Mouse (Mus musculus) neutrophil, adult 5-6 weeks (primary cell): Measurements from ENCODE around the gene Stk40. TPM values are rescaled to one million over a fixed set of nuclear protein-coding genes. Genes with fewer than 3 reads are reported as not detected.
A peak's percentile ranks its signal among the peaks of the same experiment; 100 is the strongest.
"Not testable (repeated sequence)": the region's sequence is repeated elsewhere in the genome, so short reads cannot be mapped to it uniquely, and the experiment has no call there.

ENCODE experiments used
- ATAC-seq: fragments of 151-379, 151-347 bp; 2 replicates; pipeline ENCODE4 v1.8.0; 2017; ENCODE audit warnings: mild to moderate bottlenecking, moderate TSS enrichment; ENCODE audit not compliant: insufficient number of reproducible peaks, poor library complexity, low FRiP score, severe bottlenecking; ENCODE audit errors: extremely low read depth
- total RNA-seq: library from RNA; stranded (forward); fragments of 200-1000 nt; gene quantifications from 2 replicates; pipeline ENCODE4 v1.2.3, GENCODE M21; 2017

The Stk40 gene
- total RNA-seq = 65.2 and 66.7 TPM in 2 replicates

DNA sequence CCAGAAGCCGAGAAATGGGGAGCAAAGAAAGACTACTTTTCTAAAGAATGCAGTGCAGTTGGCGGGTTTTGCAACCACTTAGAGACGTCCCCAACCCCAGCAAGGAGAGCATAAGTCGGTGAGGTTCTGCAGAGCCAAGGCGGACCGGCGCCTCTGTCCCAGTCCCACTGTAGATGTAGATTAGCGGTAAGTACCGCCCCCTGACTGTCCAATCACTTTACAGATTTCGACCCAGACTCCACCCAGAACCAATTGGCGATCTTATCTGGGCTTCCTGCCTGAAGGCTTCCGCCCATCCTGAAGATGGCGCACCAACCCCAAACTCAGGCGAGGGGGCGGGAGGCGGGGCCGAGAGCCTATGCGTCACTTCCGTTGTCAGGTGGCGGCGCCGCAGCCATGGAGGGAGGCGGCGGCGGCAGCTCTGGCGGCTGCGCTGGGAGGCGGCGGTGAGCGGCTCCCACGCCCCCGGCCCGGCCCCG lies at the start of gene Stk40:
Gene Stk40, plus strand, starts transcription at position 368 of the 479 bp plus-strand sequence.
- ATAC-seq = peak; percentile 90

DNA sequence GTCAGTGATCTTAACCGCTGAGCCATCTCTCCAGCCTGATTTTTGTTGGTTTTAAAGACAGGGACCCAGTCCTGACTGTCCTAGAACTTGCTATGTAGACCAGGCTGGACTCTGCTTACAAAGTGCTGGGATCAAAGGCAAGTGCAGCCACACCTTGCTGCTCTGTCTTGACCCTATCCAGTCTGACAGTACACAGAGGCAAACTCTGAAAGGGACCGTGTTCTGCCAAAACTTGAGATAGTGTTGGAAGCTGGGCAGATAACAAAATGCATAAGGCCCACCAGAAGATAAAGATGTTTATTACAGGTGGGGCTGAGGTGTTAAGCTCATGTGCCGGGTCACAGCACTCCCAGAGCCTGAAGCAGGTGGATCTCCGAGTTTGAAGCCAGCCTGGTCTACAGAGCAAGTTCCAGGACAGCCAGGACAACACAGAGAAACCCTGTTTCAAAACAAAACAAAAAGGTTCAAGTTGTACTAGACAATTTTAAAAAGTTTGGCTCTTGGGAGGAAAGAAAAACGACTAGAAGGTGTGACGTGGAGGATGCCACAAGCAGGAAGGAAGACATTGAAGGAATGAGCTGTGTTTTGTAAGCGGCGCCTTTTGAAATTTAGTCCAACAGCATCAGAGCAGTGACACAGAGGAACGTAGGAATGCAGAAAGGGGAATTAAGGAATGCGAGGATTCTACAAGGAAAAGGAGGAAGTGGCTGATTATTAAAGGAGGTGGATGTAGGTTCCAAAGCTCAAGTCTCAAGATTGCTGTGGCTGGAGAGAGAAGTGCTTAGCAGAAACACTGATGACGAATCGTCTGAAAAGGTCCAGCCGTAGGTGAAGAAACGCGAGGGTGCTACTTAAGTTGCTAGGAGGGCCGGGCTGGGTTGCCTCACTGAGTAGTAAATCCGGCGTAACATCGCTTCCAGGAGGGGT lies 46.3 kb upstream of the Stk40 start:
- ATAC-seq = 0 out of 2 replicates have a peak, but pooled peaks have one; percentile 8

DNA sequence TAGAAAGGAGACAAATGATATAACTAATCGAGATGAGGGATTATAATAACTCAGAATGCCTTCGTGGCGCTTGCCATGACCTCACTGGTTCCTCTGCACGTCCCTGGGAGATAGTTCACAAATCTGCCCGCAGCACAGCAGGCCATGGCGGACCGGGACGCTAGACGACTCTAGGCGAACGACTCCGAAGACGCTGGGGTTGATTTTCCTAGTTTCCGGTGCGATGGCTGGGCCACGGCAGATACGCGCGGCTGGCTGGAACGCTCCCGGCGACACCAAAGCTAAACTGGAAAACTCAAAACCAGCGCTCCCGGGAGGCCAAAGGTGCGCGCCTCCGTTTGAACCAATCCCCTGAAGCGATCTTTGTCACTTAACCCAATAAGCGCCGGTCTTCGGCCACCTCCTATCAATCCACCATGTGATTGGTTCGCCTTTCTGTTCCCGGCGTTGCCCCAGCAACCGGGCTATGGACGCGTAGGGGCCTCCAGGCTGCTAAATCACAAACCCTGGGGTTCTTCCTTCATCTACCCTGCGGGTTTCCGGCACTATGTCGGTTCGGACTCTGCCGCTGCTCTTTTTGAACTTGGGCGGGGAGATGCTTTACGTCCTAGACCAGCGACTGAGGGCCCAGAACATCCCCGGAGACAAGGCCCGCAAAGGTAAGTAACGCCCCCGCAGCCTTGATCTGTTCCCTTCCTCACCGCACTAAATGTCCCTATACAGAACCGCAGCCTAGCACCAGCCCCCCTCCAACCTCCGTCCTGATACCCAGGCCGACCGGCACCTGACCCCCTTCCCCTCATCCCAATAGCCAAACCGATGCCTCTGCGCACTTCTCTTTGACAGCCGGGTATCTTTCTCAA lies 45.4 kb upstream of the Stk40 start, which contains the start of gene Oscp1:
Gene Oscp1, plus strand, starts transcription at position 432 of the 863 bp plus-strand sequence.
- peak; percentile 91 for ATAC-seq

DNA sequence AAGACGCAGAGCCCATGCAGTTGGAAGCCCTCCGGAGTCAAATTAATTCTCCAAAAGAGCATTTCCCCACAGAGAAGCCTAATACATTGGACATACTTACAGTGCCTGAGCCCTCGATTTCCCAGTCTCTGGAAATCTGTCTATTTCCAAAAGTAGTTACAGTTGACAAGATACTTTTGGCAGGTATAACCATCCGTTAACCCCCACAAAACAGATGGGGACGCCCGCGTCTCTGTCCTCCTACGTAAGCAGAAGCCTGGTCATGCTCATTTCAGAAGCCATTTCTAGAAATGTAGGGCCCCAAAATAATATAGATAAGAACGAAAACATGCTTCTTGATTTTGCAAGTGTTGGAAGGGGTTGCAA lies 44.8 kb upstream of the Stk40 start:
- no peak for ATAC-seq

DNA sequence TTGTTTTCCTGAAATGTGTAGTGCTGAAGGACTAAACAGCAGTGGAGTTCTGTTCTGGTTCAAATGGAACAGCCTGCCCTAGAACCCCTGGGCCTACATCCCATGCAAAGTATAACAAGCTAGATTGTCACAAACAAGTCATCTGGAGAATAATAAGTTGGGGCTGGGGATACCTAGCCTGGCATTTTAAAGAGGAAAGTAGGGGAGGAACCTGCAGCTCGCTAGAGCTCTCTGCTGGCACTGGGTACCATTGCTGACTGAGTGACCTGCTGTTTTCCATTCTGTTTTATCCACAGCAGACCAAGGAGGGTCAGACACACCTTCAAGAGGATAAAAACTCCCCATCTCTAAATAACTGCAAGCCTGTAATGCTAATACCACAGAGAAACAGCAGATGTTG lies 40.9 kb upstream of the Stk40 start:
- ATAC-seq = no peak

DNA sequence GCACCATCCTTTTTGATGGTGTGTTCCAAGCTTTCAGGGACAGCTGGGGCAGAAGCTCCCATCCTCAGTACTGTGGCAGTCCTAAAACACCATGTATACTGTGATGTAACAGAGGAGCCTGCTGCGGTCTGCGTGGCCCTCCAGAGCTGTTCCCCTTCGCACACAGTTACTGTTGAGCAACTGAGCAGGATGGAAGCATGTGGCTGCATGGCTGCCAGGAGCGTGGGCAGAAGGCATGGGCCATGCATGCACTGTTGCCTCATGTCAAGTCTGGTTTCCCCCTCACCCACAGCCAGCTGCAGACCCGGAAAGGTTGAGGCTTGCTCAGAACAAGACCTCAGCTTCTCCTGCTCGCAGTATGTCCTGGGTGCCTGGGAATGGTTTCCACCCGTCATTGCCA lies 38.5 kb upstream of the Stk40 start:
- ATAC-seq = peak; percentile 50; the same call in 1 of the 2 replicates

DNA sequence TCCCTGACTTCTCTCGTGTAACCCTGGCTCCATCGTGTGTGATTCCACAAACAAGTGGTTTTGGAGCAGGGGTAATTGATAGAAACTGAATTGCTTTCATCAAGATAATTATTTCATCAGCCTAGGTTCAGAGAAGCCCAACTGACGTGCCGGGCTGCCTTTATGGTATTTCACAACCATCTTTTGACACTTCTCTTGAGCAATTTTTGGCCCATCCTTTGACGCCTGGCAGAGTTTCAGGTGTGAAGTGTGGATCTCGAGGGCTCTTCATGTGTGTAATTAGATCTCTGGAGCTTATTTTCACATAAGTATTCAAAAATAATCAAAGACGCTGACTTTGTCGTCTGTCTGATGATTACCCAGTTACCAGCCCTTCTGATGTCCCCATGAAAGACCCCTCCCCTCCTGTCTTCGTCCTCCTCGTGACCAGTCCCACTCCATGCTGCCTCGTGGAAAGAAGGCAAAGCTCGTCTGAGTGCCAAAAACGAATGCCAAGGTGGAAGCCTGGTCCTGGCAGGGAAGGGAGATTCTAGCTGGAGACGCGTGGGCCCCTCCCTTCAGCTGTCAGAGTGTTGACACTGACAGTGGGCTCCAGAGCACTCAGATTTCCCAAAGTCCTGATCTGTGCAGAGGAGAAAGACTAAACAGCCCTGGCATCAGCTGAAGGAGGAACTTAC lies 36.2 kb upstream of the Stk40 start:
- no peak for ATAC-seq

DNA sequence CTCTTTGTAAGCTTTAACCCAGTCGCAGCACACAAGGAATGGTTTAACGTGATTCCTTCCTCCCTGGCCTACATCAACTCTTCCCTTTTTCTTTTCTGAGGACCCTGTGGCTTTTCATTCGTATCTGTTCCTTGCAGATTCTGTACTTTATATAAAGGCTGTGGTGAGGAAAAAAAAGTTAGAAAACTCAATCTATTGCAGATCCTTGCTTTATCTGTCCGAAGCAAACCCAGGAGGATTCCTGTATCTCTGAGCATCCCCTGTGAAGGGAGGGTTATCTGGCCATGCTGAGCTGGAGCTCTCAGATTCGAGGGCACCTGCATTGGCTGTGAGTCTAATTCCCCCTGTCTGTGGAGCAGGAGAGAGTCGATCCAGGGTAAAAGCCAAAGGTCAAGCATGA lies 34.9 kb upstream of the Stk40 start:
- ATAC-seq = no peak

DNA sequence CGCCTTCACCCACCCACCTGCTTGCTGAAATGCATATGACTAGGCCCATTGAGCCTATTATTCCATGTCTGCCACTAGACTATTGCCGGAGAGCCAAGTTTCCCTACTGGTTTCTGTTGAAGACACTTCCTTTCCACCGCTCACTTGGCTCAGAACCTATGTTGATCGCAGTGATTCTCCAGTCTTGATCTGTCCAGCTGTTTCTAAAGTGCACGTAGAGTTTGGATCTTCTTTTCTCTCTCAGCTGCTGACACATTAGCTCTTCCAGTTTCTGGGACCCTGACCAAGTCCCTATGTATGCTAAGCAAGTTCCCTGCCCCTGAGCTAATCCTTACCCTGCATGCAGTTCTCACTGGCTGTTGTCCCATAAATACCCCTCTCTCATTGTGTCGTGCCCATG lies 25.9 kb upstream of the Stk40 start:
- ATAC-seq = no peak

DNA sequence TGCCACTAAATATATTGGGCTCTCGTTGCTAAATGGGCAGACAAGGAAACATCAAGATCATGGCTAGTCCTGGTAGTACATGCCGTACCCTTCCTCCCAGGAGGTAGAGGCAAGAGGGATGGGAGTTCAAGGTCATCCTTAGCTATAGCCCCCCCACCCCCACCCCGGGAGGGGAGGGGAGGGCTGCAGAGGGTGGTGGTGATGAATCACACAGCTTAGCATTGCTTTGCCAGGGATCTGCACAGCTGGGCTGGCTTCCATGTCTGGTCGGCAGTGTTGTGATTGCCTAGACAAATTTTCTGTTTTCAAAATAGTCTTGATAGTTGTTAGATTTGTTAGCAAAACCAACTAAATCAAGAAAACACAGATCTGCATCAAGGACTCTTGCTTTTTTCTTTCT lies 24.5 kb upstream of the Stk40 start:
- no peak for ATAC-seq

DNA sequence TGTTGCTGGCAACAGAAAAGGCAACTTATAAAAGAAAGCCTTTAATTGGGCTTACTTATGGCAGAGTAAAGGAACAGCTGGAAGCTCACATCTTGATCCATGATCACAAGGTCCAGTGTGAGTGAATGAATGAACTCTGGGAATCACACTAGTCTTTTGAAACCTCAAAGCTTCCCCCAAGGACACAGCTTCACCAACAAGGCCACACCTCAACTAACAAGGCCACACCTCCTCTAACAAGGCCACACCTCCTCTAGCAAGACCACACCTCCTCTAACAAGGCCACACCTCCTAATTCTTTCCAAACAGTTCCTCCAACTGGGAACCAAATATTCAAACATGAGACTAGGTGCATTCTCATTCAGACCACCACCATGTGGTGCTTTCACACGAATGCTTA lies 22.2 kb upstream of the Stk40 start:
- ATAC-seq = no peak

DNA sequence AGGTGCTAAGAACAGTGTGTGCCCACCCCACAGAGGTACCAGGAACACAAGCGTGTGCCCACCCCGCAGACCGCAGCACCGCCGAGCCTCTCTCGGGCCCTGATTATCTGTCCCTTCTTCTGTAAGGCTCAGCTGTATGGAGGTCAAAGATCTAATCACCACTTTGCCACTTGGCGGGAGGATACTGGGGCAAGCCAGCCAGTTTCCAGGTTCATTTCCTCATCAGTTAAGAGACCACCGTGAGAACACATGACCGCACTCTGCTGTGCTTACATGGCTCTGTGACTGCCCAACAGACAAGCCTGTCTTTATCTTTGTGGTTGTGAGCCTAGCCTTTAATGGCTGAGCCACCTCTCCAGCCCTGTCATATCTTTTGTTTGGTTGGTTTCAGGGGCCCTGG lies 20.7 kb upstream of the Stk40 start:
- no peak for ATAC-seq

DNA sequence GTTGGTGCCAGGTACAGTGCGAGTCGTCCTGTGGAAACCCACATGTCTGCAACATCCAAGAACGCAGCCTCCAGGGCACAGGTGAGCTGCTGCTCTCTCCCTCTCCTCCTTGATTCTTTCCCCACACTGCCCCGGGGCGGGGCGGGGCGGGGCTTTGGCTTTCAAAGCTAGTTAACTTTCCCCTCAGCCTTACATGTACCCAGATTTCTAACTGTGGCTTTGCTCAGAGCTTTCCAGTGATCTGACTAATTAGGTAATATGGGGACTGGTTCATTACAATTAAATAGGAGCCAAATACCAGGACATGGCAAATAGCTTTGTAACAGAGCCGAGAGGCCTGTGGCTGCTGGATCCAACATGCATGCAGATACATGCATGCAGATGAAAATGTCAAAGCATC lies 19.4 kb upstream of the Stk40 start:
- ATAC-seq = no peak

DNA sequence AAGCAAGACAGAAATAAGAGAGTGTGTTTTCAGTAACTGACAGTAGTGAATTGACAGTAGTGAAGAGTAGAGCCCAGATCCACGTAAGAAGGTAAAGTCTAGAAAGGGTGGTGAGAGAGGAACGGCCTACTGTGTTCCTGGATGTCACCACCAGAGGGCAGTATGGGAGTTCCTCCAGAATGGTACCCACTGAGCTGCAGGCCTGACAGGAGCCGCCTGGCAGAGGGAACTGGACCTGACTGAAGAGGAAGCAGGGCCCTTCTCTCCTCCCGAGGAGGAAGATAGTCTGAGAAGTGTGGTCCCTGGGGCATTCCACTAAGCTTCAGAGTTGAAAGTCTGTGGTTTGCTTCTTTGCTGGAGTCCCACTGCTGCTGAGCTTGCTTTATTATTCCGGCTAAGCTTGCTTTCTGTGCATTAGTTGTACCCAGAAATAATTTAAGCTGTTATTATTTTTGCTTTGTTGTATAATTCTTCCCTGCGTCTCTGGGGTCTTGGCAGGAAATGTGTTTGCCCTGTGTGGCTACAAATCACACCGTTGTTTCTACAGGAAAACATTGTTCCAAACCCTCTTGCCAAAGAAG lies 17.7 kb upstream of the Stk40 start:
- peak; percentile 98 for ATAC-seq

DNA sequence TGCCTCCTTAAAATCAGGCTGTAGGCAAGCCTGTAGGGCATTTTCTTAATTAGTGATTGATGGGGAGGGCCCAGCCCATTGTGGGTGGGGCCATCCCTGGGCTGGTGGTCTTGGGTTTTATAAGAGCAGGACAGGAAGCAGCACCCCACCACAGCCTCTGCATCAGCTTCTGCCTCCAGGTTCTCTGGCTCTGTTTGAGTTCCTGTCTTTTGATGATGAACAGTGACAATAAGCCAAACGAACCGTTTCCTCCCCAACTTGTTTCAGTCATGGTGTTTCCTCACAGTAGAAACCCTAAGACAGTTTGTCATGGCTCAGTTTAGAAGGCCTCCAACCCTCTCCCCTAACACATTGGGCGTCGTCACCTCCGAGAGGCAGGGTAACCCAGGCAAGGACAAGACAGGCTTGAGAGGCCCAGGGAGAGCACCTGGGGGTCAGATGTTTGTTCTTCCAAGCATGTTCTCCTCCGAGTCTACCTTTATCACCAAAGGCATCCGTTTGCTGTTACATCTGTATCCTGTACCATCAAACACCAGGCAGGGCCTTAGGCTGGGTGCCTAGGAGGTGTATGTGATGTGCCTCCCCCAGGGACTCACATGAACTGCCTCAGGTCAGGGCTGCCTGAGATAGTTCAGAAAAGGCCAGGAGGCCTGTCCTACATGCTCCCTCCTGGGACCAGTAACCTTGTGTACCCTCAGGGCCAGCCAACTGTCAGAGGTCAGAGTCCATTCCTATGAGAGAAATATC lies 13.5 kb upstream of the Stk40 start:
- ATAC-seq = no peak

DNA sequence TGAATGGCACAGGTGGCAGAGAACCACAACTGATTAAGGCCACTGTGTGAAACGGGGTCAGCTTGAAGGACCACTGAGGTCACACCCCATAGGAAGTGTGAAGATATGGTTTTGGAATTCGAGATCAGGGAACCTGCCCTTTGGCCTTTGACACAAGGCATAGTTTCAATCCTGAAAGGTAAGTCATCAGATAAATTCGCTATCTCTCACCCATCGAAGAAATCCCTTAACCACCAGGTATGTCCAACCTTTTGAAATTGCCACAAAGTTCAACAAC lies 13.0 kb upstream of the Stk40 start:
- no peak for ATAC-seq

DNA sequence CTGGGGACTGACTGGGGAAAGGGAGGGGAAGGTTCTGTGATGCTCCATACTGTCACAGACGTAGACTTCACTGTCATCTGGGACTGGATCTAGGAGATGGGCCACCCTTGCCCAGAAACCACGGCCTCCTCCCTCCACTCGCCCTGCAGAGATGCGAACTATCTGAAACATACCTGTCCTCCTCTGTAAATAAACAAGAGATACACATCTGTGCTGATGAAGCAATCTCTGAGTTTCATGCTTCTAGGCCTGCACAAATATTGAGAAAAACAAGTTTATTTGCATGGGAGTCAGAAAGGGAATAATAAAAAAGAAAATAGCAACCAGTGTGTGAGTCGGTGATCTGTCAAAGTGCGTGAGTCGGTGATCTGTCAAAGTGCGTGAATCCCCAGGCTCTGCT lies 11.9 kb upstream of the Stk40 start:
- ATAC-seq = no peak

DNA sequence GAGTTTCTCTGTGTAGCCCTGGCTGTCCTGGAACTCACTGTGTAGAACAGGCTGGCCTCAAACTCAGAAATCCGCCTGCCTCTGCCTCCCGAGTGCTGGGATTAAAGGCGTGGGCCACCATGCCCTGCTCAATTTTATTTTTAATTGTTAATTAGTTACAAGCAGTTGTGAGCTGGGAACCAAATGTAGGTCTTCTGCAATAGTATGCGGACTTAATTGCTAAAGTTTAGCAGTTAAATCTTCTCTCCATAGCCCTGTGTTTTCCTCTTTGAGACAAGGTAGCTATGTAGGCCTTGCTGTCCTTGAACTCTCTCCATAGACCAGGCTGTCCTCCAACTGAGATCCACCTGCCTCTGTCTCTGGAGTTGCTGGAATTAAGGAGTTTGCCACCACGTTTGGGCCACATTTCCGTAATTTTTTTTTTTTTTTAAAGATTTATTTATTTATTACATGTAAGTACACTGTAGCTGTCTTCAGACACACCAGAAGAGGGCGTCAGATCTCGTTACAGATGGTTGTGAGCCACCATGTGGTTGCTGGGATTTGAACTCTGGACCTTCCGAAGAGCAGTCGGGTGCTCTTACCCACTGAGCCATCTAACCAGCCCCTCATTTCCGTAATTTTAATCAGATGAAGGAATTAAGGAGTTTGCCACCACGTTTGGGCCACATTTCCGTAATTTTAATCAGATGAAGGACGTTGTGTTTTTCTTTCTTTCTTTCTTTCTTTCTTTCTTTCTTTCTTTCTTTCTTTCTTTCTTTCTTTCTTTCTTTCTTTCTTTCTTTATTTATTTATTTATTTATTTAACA lies 7.9 kb upstream of the Stk40 start:
- ATAC-seq = not testable (repeated sequence)
